Mouse (Mus musculus): ENCODE results near the gene Nup37.

The Nup37 gene

DNA sequence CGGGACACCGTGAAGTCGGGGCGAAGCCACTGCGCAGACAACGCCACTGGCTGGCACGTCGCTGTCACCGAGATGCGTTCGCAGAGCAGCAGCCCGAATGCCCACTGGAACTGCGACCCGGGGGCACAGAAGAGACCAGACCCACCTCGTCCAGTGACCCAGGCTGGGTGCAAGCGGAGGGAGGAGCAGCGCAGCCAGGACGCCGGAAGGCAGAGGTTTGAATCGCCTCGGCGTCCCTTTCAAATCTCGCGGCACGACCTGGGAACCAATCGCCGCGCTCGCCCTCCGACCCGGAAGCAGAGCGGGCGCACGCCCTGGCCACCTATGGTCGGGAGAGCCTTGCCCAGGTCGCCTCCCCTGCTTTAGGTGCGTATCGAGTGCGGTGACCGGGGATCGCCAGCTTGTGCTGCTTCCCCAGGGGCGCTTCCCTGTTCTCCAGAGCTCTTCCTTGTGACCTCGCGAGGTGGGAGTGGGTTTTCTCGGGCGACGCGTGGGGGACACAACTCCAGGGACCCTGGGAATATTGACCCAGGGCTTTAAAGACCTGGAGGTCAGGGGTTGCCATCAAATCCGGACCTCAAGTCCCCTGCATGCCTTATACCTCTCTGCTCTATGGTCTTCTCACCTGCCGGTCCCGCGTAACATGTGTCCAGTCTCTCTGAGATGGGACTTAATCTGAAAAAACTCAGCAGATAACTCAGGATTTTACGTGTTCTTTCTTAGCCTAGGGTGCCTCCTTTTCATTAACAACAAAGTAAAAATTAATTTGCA lies at the start of gene Nup37, which contains the start of gene Parpbp:
TSS of gene Nup37 (plus strand) at position 286 of the 771 bp plus-strand sequence.
TSS of gene Parpbp (minus strand) at position 235 of the 771 bp plus-strand sequence.
- in situ Hi-C loops (cut with MboI, MseI): loop anchor here in 1 of 2 experiments (5.0 kb wide), 1 partner anchor 50 kb away; no protein-coding TSS in a partner anchor

DNA sequence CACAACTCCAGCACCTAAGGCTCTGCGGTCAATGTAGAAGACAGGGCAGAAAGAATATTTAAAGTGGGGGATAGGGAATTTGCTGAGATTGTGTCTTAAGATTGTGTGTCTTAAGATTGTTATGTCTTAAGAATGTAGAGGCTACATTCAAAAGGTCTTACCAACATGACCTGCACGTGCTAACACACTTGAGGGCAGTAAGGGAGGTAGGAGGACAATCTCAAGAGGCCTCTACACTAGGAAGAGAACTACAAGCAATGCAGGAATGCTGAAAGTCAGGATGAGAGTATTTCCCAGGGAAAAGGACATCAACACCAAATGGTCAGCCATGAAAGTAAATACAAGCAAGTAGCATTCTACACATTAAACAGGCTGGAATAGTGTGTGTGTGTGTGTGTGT lies 40.6 kb upstream of the Nup37 start:
- in situ Hi-C loops (cut with MboI, MseI): loop anchor here in 1 of 2 experiments (25.0 kb wide), 1 partner anchor 544 kb away; no protein-coding TSS in a partner anchor

DNA sequence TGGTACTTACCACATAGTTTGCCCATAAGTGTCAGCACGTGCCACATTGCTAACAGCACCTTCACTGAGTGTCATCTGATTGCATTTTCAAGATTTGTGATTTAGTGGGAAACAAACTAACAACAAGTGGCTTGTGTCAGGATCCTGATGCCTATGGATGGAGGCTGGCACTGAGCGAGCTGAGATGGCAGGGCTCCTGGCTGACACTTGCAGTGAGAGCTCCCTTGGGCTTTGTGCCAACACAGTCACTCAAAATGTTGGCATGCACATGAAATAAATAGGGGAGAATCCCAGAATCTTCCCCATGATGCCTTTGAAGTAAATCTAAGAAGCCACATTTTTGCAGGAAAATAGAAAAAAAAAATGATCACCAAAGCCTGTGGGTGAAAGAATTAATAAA lies 33.5 kb upstream of the Nup37 start:
- in situ Hi-C loops (cut with MboI, MseI): loop anchor here in 1 of 2 experiments (25.0 kb wide), 1 partner anchor 551 kb away; no protein-coding TSS in a partner anchor

DNA sequence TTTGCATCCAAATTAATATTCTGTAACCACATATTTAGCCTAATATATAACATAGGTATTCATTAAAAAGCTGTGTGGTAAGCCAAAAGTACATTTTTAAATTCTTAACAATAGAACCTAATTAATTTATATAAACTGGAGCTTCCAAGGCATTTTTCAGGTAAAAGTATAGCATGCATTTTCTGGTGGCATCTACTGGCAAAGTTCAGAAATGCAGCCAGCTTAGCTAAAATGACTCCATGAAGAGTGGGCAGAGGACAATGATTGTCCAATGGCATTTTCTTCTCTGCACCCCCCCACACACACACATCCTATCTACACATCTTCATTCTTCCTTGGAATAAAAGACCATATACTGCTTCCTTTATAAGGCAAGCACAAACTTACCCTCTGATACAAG lies 27.1 kb upstream of the Nup37 start:
- in situ Hi-C loops (cut with MboI, MseI): loop anchor here in 1 of 2 experiments (25.0 kb wide), 1 partner anchor 557 kb away; no protein-coding TSS in a partner anchor

DNA sequence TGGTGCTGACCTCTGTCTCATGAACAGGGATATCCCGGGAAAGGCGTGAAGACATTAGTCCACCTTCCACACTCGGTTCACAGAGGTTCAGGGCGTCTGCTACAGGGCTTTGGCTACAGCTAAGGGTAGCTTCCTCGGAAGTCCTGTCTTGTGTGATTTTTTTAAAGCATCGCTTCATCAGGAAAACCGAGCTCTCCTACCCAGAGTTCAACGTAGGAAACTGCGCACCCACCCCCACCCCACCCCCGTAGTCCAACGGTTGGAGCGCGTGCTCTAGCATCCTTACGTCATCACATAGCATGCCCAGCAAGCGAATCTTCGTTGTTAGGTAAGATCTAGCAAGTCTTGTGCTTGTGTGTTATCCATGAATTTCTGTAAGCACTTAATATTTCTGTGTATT lies 11.2 kb upstream of the Nup37 start:
- in situ Hi-C loops (cut with MboI, MseI): no loop called here

DNA sequence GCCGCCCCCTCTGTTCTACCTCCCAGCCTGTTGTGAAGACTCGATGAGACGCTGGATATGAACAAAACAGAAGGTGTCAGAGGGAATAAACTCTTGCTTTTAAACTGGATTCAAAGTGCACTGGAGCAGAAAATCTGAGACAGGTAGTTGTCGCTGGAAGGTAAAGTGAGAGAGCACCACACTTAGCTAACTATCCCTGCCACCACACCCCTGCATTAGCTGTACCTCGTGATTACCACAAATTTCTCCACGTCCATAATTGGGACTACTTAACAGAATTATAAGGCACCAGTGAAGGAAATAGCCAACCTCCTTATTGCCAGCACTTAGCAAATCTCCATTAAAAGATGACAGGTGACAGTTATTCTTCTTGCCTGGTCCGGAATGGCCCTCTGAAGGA lies 605 bp upstream of the Nup37 start:
- in situ Hi-C loops (cut with MboI, MseI): loop anchor here in 1 of 2 experiments (5.0 kb wide), 1 partner anchor 51 kb away; no protein-coding TSS in a partner anchor

DNA sequence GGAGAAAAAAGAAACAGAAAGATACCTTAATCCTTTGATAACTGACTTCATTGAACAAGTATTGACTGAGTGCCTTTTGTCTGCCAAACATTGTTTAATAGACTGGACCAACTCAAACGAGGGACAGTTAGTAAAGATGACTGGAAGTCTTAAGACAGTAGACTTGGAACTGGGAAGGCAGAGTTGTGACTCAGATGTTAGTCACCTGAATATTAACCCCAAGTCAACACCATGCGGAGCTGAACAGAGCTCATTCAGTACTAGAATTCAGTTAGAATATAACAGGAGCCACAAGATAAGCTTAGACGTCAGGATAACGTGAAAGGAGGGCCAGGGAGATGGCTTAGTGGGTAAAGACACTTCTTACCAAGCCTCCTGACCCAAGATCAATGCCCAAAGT lies 3.6 kb downstream of the Nup37 start:
- in situ Hi-C loops (cut with MboI, MseI): no loop called here

DNA sequence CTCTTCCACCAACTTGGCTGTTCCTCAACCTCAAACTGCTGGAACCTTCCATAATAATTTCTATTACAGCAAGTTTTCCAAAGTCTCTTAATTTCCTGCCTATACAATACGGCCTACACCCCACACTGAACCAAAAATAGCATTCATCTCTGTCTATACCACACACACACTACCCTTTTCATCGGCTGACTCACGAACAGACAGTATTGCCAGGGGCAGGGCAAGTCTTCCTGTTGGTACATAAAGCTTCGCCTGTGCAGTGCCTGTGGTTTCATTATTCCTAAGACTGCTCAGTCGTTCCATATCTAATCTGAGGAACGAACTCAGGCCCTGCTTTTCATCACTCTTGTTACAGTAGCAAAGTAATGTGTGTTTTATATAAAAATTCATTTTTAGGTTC lies 4.9 kb downstream of the Nup37 start:
- in situ Hi-C loops (cut with MboI, MseI): no loop called here

DNA sequence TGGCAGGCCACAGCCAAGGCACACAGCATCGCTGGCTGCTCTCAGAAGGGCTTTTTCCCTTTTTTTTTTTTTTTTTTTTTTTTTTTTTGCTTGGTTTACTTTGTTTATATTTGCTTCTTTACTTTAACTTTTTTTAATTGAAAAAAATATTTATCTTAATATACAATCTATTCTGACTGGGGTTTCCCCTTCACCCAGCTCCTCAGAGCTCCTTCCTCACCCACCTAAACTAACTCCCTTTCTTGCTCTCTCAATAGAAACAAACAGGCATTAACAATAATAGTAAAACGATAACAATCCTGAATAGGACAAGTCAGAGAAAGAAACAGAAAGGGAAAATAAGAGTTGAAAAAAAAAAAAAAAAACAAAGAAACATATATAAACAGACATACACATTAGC lies 15.3 kb downstream of the Nup37 start:
- in situ Hi-C loops (cut with MboI, MseI): no loop called here

DNA sequence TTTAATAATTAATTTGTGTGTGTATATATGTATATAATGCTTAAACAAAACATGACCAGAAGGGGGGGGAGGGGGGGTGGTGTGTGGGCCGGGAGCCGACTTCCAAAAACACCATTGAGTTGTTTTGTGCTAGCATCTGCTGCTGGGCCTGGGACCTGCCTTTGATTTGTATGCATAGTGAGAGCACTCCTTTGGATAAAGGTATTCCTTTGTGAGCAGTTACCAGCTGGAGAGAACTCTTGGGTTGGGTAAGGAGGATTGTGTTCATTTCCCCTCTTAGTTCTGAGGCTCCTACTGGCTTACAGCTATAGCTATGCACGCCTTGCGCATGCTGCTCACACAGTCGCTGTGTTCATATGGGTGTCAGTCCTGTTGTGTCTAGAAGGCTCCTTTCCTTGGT lies 15.9 kb downstream of the Nup37 start:
- in situ Hi-C loops (cut with MboI, MseI): no loop called here

DNA sequence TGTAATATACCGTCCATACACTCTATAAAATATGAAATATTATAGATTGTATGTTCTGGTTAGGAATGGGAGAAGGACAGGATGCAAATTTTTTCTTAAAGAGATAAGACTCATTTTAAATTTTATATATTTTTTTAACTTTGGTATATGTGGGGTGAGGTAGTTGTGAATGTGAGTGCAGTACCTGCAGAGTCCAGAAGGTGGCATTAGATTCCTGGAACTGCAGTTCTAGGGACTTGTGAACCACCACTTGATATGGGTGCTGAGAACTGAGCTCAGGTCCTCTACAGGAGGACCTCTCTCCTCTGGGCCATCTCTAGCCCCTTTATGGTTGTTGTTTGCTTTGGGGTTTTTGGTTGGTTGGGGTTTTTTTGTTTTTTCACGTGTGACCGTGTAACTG lies 19.4 kb downstream of the Nup37 start:
- in situ Hi-C loops (cut with MboI, MseI): no loop called here

DNA sequence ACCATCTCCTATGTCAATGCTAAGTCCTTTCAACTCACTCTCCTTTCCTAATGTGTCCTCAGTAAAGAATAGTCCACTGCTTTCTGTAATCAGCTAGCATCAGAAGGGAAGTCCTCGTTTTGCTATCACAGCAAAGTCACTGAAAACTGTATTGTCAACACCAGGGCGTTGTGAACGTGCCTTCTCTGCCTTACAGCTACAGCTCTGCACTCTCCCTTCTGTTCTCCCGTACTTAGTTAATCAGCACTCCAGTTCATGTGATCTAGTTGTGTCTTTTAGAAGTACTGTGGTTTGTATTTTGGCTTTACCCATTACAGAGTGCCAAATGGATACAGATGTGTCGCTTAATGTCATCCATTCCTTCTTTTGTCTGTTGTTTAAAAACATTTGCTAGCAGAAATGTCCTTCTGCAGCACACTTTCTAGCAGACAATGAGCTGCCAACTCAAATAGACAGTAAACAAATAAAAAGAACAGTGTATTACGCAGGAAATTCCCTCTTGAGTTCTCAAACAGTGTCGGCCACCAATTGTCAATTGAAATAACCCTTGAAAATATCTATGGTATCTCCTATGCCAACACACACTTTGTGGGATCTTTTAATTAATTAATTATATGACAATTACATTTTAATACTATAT lies 20.8 kb downstream of the Nup37 start:
- in situ Hi-C loops (cut with MboI, MseI): no loop called here

DNA sequence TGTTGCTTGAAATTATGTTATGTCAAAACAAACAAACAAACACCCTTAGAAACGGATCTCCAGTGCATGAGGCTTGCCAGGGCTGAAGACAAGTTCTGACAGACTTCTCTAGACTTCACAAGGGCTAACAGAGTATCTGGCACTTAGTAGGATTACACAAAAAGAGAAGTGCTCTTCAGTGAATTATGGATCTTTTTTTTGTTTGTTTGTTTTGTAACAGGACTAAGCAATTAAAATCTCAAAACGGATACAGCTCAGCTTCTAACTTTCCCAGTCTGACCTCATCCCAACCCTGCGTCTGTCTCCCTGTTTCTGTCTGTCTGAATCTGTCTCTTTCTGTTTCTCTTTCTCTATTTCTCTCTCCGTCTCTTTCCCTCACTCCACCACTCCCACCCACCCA lies 53.7 kb downstream of the Nup37 start:
- in situ Hi-C loops (cut with MboI, MseI): loop anchor here in 1 of 2 experiments (5.0 kb wide), 1 partner anchor 302 kb away; the partner anchor contains the start of gene Chpt1

DNA sequence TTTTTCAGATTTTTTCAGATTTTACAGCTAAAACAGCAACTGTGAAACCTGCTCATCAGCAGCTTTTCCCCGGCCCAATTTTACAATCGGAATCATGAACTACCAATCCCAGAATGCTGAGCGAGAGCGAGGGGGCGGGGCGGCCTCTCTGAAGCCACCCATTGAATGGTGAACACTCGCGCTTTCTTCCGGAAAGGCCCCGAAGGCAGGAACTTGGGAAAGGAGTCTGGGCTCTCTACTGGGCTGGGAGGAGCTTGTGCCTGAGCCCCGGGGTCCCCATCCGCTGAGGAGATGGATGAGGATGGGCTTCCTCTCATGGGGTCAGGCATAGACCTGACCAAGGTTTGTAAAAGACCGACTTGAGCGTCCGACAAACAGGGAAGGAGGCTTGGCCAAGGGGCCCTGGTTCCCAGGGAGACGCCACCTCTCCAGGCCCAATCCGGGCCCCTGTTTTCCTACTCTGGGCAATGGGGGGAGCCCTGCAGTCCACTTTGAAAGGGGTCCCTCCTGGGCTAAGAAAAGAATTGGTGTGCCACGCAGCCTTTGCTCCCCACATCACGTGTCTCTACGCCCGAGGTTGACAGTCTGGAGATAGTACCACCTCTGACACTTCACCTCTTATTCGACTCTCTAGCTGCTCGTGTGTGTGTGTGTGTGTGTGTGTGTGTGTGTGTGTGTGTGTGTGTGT lies 54.3 kb downstream of the Nup37 start, which contains the start of gene Washc3:
TSS of gene Washc3 (plus strand) at position 143 of the 688 bp plus-strand sequence.
- in situ Hi-C loops (cut with MboI, MseI): loop anchor here in 1 of 2 experiments (5.0 kb wide), 1 partner anchor 301 kb away; the partner anchor contains the start of gene Chpt1

DNA sequence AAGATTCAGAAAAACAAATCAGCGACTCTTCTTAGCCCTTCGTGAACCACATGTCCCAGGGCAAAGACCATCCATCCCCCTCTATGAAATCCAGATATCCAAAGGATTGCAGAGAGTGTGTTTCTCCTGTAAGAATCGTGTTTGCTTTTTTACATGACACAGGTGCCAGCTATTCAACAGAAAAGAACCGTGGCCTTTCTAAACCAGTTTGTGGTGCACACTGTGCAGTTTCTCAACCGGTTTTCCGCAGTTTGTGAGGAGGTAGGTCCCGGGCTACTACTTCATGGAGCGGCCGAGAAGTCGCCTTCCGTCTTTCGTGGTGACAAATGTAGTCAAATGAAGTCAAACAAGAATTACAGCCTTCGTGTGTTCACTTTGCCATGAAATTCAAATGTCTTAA lies 54.9 kb downstream of the Nup37 start:
- in situ Hi-C loops (cut with MboI, MseI): loop anchor here in 1 of 2 experiments (5.0 kb wide), 1 partner anchor 301 kb away; the partner anchor contains the start of gene Chpt1

DNA sequence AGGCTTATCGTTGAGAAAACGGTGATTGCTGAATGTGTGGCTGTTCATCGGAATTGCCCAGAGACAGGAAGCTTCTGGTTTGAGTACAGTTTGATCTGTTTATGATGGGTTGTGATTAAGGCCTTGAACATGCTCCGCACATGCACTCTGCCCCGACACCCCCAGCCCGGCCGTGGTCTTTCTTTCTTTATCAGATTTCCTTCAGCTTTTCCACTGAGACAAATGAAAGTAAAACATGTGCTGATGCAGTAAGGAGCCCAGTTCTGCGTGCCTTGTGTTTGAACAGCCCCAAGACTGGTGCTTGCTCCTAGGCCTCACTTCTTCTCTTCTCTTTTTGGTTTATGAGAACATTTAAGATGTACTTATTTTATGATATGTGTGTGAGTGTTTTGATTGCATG lies 55.8 kb downstream of the Nup37 start:
- in situ Hi-C loops (cut with MboI, MseI): loop anchor here in 1 of 2 experiments (5.0 kb wide), 1 partner anchor 300 kb away; the partner anchor contains the start of gene Chpt1

DNA sequence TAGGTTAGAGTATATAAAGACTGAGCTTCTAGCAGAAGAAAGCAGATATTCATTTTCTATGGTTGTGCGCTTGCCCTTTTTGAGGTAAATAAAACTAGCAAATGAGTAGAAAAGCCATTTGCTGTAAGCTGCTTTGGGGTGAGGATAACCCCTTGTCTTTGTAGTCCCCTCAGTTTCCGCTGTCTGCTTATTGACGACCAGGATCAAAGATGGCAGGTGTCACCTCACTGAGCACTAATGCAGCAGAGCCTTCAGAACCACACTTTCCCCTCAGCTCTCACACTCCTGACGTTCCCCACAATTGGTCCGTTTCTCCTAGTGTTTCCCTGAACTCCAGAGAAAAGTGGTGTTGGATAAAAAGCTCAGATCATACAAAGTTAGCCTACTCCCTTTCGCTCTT lies 56.4 kb downstream of the Nup37 start:
- in situ Hi-C loops (cut with MboI, MseI): loop anchor here in 1 of 2 experiments (5.0 kb wide), 1 partner anchor 299 kb away; the partner anchor contains the start of gene Chpt1

DNA sequence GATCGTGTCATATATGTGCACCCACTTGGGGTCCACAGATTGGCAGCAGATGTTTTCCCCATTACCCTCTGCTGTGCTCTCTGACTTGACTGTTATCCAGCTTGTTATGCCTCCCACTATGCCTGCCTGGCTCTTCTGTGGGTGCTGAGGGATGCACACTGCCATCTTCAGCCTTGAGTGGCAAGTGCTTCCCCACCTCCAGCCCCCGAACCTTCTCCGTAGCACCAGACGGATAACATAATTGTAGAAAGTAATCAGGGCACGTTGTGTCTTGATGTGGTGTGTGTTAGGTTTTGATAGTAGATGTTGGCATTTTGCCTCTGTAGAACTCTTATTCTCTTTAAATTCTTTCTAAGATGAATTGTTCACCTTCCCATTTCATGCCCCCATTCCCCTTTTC lies 65.9 kb downstream of the Nup37 start:
- in situ Hi-C loops (cut with MboI, MseI): no loop called here

DNA sequence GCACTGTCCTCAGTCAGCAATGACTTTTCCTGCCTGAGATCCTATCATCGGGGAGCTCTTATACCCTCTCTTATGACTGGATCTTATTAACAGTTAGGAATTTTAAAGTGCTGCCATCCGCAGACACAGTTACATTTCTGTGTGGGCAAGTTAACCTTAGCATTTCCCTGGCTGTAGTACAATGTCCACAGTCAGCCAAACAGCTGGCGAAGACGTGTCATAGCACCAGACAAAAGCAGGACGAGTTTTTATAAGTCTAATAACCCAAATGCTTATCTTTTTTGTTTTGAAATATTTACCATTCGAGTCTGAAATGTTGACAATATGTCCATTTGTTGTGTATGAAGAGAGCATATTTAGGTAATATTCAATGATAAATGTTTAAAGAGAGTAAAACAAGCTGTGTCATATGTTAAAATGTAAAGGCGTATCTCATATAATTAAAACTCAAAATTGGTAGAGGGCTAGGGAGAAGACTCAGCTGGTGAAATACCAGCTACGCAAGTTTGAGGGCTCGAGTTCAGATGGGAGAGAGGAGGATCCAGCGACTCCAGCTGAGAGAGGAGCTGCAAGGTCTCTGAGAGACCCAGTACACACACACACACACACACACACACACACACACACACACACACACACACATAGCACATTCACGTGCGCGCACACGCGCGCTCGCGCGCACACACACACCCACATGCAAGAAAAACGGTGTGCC lies 68.2 kb downstream of the Nup37 start:
- in situ Hi-C loops (cut with MboI, MseI): no loop called here

DNA sequence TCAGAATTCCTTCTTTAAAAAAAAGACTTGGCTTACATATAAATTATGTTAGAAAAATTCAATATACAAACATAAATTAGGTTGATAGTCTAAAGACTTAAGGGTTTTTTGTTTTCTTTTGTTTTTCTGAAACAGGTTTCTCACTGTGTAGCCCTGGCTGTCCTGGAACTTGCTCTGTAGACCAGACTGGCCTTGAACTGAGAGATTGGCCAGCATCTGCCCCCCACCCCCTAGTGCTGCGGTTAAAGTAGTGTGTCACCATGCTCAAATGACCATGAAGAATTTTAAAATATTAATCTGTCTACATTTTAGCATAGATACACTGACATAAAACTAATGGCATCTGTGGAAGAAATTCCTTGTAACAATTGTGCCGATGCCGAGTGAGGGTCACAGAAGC lies 71.4 kb downstream of the Nup37 start:
- in situ Hi-C loops (cut with MboI, MseI): no loop called here

DNA sequence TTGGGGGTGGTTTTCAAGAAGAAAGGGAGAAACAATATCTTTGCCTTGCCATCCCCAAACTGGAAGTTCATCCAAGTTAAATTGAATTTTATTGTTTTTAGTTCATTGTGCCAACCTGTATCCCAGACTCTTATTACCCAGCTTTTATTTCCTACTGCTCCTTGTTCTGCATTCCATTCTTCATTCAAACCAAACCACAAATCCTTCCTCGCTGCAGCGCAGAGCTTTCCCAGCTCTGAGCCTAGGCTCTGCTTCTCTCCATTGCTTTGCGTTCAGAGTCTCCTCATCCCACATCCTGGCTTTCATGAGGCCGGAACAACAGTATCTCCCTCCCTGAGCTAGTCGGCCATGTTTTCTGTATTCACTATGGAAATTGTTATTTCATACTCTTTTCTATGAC lies 74.9 kb downstream of the Nup37 start:
- in situ Hi-C loops (cut with MboI, MseI): no loop called here
